Mouse (Mus musculus) gastrocnemius, postnatal 10 days (tissue): Measurements from ENCODE around the gene Gimap5. TPM values are rescaled to one million over a fixed set of nuclear protein-coding genes. Genes with fewer than 3 reads are reported as not detected.

Experiments
- DNase-seq: peaks from one replicate; pipeline ENCODE4 v3.0.0; 2021; ENCODE audit warnings: mixed read lengths
- long read RNA-seq, 2 experiments: library from polyadenylated mRNA; stranded (forward); transcript quantifications; one replicate each; pipeline ENCODE4 v2.0.0; 2021
- total RNA-seq, 2 experiments: library from RNA; stranded (reverse); gene quantifications; 2 replicates each; pipeline ENCODE4 v1.2.3; 2021

Gene Gimap5
- total RNA-seq = 1 to 10 TPM; 4.9 to 7.4 TPM
- long read RNA-seq, experiment 1, partial matches to known transcripts = 0 of 4 reads
- long read RNA-seq, experiment 1, other reads (novel, unspliced or antisense) = 2 of 4 reads
- long read RNA-seq, experiment 2, partial matches to known transcripts = 0 of 6 reads
- long read RNA-seq, experiment 2, other reads (novel, unspliced or antisense) = 1 of 6 reads

DNA sequence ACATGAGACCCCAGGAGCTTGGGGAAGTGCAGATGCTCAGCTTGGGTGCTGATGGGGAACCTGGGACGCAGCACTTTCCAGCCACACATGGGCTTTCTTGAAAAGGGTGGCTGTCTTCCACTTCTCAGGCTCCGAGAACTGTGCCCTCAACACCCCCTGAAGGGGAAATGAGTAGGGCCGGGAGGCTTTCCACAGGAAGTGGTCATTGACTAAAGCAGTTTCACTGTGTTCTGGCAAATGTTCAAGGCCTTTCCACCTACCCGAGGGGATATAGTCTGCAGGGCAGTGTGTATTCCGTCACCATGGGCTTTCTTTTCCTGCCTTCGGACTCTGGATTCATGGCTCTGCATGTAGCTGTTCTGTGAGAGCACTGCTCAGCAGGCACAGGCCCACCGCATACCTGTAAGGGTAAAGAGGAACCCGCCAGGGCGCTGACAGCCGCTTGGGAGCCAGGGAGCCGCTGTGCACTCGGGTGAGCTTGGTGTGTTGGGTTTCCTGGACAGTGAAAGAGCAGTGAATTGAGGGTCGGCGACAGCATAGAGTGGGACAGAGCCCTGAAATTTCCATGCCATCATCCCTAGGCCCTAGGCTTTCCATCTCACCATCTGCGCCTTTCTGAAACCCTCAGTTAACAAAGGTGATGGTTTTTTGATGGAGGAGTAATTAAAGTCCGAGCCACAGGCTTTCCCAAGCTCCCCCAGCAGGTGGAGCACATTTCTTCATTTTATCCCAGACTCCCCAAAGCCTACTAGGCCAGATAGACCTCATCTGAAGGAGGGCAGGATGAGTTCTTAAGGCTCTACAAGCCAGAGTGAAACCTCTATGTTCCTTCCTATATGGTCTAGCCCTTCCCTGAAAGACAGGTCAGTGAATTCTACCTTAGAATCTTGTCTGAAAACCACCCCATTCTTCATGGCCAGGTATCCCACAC, at the start of gene Gimap5:
Gimap5 (plus strand) TSS at position 239 of the 931 bp plus-strand sequence.
- no peak for DNase-seq

DNA sequence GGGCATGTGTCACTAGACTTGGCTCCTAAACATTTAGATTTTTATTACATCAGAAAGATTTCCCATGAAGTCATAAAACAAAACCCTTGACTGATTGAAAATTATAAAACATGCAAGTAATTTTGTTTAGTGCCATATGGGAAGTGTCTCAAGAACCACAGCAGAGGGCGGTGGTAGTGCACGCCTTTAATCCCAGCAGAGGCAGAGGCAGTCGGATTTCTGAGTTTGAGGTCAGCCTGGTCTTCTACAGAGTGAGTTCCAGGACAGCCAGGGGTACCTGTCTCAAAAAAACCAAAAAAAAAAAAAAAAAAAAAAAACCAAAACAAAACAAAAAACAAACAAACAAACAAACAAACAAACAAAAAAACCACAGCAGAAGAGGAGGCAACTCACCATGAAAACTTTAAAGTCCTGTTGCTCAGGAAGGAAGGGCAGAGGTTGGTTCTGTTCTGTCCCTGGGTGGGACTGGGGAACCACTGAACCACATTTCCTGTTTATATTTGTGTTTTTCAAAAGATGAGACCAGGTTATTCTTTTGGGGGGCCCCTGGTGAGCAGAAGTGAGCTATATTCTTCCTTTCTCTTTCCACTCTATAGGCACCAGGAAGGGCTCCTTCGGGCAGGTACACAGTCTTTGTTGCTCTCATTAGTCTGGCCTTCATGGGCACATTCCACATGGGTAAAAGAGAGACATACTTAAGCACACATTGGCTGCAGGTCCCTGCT, 49.0 kb upstream of the Gimap5 start:
- DNase-seq = no peak

GRCm38 (mm10) chr6:48697555-48697930, 48.5 kb upstream of the Gimap5 start:
- no peak for DNase-seq

DNA sequence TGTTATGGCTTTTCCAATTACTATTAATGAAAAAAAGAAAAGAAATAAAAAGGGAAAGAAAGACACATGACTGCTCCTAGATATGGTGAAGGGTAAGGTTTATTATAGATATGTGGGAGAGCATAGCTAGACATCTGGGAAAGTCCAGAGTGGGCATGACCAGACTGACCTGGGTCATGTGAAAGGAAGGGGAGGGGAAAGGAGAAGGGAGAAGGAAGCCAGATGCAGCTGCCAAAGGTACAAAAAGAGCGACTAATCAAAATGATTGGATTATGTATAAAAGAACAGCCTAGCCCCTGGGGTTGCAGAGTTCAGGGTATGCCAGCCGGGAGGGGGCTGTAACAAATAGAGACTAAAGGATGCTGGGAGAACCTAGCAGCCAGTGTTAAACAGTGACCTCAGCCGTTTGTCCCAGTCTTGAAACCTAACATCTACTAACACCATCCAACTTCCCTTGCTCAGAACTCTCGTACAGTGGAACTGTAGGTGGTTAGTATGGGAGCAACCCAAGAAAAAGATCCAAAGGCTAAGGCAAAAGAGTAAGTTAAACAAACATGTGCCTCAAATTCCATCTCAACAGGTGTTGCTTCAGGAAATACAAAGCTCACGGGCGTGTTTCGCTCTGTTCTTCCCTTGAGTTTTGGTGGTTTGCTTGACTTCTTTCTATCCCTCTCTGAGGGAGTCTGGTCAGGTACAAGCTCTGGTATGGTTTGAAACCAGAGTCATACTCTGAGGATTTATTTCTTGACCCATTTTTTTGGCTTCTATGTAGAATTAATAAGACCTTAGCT, 47.7 kb upstream of the Gimap5 start:
- no peak for DNase-seq

- DNase-seq = no peak
These were observed 47.1 kb upstream of the Gimap5 start for GRCm38 (mm10) chr6:48698888-48699287.

GRCm38 (mm10) chr6:48700251-48701075, 45.5 kb upstream of the Gimap5 start:
- DNase-seq = no peak

- DNase-seq = no peak
These were observed 43.9 kb upstream of the Gimap5 start for GRCm38 (mm10) chr6:48702146-48702545.

- DNase-seq = no peak
These were observed 43.4 kb upstream of the Gimap5 start for GRCm38 (mm10) chr6:48702601-48703000.

GRCm38 (mm10) chr6:48704146-48704545, 41.9 kb upstream of the Gimap5 start:
- DNase-seq = no peak

- DNase-seq = no peak
These were observed 39.9 kb upstream of the Gimap5 start for GRCm38 (mm10) chr6:48706130-48706529.

DNA sequence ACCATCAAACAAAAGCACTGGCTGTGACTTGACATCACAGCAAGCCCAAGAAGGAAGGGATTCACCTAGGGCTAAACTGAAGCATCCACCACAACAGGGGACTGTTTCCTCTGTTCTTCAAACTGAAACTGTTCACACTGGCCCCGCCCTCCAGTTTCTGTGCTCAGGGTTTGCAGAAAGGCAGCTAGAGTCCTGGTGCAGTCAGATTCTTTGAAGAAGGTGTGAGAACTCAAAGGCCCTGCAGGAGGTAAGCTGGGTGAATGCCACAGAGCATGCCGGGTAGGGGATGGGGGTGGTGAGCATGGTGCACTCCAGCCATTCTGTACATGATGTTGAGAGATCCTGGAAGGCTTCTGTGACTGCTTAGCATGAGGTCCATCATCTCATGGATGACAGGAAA, 27.5 kb upstream of the Gimap5 start, which contains the start of the genes Gm28053 and Gimap7:
Gm28053 (plus strand) TSS at position 153 of the 400 bp plus-strand sequence.
Gimap7 (plus strand) TSS at position 167 of the 400 bp plus-strand sequence.
- no peak for DNase-seq

DNA sequence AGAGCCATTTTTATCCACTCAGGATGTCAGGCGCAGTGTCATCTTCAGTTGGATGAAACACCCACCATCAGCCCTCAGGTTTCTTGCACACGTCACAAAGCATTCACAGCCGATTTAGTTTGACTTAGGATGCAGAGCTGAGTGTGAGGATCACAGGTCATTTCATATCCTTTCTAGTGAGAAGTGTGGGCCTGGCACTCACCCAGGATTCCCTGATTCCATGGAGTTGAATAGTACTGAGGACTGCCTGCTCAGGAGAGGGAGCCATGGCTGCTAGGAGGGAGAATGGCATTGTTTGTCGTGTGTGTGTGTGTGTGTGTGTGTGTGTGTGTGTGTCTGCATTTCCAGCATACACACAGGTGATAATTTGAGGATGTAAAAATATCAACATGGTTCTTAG, 25.7 kb upstream of the Gimap5 start:
- DNase-seq = no peak

GRCm38 (mm10) chr6:48723468-48723867, 22.5 kb upstream of the Gimap5 start:
- no peak for DNase-seq

GRCm38 (mm10) chr6:48725476-48725875, 20.5 kb upstream of the Gimap5 start:
- peak; percentile 17 for DNase-seq

- no peak for DNase-seq
These were observed 18.2 kb upstream of the Gimap5 start for GRCm38 (mm10) chr6:48727761-48728160.

DNA sequence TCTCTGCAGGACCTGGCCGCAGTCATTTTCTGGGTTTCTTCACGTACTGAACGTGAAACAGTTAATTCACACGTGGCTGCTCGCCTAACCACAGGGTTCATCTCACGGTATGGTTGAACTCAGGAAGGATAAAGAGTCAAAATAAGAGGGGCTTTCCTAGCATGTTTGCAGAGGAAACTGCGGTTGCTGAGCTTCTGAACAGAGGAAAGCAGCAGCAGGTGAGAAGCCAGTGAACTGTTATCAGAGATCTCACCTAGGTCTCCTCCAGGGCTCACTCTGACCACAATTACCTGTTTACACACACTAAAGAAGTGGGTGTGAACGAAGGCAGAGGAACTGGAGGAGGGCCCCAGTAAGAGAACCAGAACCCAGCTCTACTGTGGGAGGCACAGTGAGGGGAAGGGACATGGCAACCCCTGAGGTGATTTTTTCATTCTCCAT, 13.1 kb upstream of the Gimap5 start:
- no peak for DNase-seq

DNA sequence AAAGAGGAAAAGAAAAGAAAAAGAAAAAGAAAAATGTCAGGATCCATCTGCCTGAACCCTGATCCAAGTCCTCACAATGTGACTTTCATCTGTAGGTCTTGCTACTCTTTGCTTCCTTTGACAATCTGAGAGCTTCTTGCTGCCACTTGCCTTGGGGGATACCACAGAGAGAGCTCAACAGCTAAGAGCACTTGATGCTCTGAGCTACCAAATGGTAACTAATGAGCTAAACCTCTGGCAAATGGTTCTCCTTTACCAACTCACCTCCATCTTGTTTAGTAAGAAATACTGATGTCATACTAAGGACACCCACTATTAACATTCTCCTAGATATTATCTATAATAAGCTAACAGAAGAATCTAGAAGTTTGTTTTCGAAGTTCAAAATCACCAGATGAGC, 12.3 kb upstream of the Gimap5 start:
- no peak for DNase-seq

DNA sequence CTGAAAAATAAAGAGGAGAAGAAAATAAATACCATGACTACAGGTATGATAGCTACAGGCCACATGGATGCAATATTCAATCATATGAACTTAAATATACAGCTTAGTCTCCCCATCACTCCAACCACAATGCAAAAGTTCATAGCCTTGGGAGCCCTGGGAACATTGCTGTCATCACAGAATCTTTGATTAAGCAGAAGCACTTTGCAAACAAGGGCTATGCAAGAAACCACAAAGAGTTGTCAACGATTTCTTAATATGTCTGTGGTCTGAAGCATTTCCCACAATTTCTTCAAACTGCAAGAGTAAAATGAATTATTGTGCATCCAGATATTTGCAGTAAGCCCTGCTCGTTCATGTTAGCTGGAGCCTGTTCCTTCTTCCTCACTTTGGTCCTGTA, 8.9 kb upstream of the Gimap5 start:
- no peak for DNase-seq

DNA sequence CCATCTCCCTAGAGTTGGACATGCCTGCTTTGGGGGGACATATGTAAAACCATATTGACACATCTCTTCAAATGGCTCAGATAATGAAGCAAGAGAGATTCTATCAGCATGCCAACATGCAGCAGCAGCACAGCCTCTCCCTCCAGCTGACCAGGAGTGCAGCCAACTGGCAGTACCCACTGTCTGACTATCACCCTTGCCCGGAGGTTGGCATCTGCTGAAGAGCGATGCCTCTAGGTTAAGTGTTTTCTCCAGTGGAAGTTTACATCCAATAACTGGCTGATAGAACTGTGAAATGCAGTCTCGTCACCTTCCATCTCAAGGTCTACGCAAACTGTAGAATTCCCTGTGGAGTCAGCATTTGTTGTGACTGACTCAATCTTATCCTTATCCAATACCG, 8.3 kb upstream of the Gimap5 start:
- no peak for DNase-seq

- DNase-seq = no peak
These were observed 6.8 kb upstream of the Gimap5 start, which contains the start of gene Gimap1 for GRCm38 (mm10) chr6:48738961-48739779. Gene Gimap1 (plus strand): TSS chr6:48739054.
